Mouse (Mus musculus) layer of hippocampus, postnatal 36 days (tissue): ENCODE data around the gene Erich4. TPM values are rescaled to one million over a fixed set of nuclear protein-coding genes. Genes with fewer than 3 reads are reported as not detected.
"Not testable (repeated sequence)": the region's sequence is repeated elsewhere in the genome, so short reads cannot be mapped to it uniquely, and the experiment has no call there.

ENCODE experiments used
- DNase-seq, 2 experiments: peaks; one replicate each; pipeline ENCODE4 v3.0.0; 2022
- total RNA-seq, 2 experiments: library from RNA; stranded (reverse); gene quantifications; 2 replicates each; pipeline ENCODE4 v1.2.3; 2021

The Erich4 gene
- total RNA-seq, 2 experiments from 2014 or later, result 0.40 TPM; not detected in 1

DNA sequence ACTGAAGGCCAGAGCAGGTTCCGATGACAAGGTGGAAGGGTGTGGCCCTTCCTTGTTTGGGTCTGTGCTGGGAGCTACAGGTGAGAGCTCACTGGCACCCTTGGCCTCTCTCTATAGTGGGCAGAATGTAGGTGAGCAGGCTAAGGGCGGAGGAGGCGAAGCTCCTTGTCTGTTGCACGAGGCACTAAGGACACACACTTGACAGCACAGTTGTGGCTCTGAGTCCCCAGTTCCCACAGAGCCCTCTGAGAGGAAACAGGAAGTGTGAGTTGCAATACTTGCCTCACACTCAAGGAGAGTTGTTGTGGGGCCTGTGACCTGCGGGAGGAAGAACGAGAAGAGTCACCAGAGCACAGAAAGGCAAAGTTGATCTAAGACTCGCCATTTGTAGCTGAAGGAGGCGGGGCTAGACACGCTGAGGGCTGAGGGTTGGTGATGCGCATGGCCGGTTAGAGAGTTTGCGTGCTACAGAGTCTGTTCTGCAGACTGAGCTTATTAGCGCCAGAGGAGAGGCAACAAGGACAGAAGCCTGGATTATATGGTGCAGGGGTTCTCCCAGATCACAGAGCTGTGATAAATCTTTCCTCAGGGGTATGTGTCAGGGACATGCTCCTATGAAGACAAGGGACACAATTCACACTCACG lies 38.8 kb downstream of the Erich4 start:
- DNase-seq, result not testable (repeated sequence)

DNA sequence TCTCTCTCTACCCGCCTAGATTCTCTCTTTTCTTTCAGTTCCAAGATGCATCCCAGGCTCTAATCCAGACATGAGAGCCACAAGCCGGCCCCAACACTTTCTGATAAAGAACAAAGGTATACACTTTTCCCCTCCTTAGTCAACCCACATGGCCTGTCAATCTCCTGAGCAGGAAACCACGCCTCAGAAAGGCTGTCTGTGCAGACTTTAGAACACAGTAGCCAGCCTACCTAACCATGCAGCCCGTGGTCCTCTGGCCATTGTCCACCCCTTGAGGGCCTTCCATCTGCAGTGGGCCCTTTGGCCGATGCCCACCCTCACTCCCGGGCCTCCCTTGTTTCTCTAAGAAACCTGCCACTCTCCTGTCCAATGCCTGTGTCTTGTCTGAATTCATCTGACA lies 39.4 kb downstream of the Erich4 start:
- not testable (repeated sequence) for DNase-seq

DNA sequence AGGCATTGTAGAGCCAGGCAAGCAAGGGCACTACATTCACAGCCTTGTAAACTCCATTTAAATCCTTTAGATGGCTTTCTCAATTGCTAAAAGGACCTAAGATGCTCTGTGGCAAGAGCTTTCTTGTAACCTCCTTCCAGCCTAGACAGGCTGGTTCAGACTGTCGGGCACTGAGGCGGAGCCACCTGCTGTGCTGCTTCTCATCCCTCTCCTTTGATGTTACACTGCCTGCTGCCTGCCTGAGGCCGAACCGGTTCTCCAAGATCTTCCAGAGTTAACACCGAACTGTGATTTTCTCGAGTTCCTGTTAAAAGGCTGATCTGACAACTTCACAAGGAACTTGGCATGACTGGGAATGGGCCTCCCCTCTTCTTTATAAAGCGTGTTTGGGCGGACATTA lies 39.8 kb downstream of the Erich4 start:
- no peak for DNase-seq

DNA sequence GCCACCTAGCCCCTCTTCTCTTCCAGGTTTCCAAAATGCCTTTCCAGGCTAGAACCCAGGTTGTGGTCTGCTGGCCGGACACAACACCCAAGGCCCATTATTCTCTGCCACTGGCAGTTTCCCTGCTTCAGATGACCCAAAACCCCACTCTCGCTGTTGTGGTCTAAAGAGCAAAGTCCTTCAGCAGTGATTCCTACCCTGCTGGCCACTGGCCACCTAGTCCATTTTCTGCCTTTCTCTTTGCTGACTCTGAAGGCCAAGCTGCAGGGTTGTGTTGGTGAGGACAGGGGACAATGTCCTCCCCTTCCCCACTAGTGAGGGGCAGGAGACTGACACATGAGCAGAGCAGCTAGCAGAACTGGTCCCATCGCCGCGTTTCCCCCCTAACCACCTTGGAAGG lies 40.6 kb downstream of the Erich4 start:
- DNase-seq, result no peak

DNA sequence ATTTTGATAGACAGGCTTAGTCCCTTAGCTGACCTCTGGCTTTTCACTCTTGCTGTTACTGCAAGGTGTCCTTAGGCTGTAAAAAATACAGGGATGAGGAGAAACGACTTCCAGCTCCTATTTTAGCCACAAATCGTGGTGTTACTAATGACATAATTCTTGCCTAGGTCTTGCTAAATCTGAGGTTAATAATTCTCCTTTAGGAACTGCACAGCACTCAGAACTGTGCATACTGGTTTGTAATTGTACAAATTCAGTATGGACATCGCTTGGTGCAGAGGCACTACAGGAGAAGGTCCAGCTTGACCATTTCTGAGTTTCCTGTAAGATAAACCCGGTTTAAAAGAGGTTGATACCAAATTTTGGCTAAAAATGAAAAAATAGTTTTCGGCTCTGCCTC lies 41.9 kb downstream of the Erich4 start:
- DNase-seq, result not testable (repeated sequence)

DNA sequence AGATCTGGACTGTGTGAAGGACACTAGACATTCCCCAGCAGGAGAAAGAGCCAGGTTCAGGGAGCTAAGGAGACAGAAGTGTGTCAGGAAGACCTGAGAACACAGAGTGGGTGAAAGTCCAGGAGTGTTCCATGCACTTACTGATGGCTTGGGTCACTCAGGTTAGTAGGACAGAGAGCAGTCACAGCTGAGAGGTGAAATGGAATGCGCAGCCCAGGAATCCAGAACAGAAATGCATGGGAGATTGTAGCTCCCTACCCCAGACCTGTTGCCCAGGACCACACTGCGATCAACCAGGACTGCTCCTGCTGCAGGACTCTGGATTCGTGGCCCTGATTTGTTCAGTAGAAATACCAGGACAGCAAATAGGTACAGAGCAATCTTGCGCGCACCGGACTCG lies 47.0 kb downstream of the Erich4 start:
- no peak for DNase-seq

Other genes starting within 250 kb of the Erich4 start
- not detected for gene Cnfn, start 246.2 kb downstream of the Erich4 start, total RNA-seq
- gene Lipe, start 217.2 kb downstream of the Erich4 start, total RNA-seq, result 10 to 100 TPM in 1 of 2 experiments, 1 to 10 TPM in 1; 7.3 to 10.4 TPM
- gene Cxcl17, start 203.0 kb downstream of the Erich4 start, total RNA-seq, result not detected
- gene Ceacam1, start 138.3 kb downstream of the Erich4 start, total RNA-seq, result 1 to 10 TPM; 2.8 to 3.0 TPM
- gene Ceacam2, start 76.0 kb downstream of the Erich4 start, total RNA-seq, result under 1 TPM; 0.20 to 0.52 TPM
- 10 to 100 TPM; 50.1 to 51.4 TPM for gene Dmac2, start 3.5 kb upstream of the Erich4 start, total RNA-seq
- 1 to 10 TPM; 1.6 to 1.8 TPM for gene B3gnt8, start 10.8 kb upstream of the Erich4 start, total RNA-seq
- gene Bckdha, start 43.1 kb upstream of the Erich4 start, total RNA-seq, result 10 to 100 TPM; 36.7 to 38.3 TPM
- gene Exosc5, start 43.3 kb upstream of the Erich4 start, total RNA-seq, result 10 to 100 TPM; 28.6 to 28.7 TPM
- 10 to 100 TPM; 13.8 to 14.9 TPM for gene Tmem91, start 59.3 kb upstream of the Erich4 start, total RNA-seq
- 10 to 100 TPM; 23.9 to 24.4 TPM for gene B9d2, start 64.9 kb upstream of the Erich4 start, total RNA-seq
- gene Tgfb1, start 71.1 kb upstream of the Erich4 start, total RNA-seq, result 1 to 10 TPM; 6.0 to 8.0 TPM
- 10 to 100 TPM; 57.4 to 64.6 TPM for gene Ccdc97, start 103.2 kb upstream of the Erich4 start, total RNA-seq
- 100 to 1,000 TPM; 100 to 108 TPM for gene Hnrnpul1, start 138.9 kb upstream of the Erich4 start, total RNA-seq
- 10 to 100 TPM; 39.8 to 42.1 TPM for gene Axl, start 172.8 kb upstream of the Erich4 start, total RNA-seq
- 1 to 10 TPM; 1.8 to 2.3 TPM for gene Cyp2s1, start 201.0 kb upstream of the Erich4 start, total RNA-seq